27 mouse cellular contexts compared by ENCODE assay signal in genomic region chr5:47820936-47821335, GRCm38 (mm10).
"Had no signal": no experiment of that assay in that cellular context is flagged by ENCODE, and none has a peak within 500 bp of the region (broad histone marks: within the 10 kb centered on the region; RNA-seq: fewer than 3 reads in every experiment).

No protein-coding gene starts in this region.

- H3K27me3 ChIP-seq: heart, embryonic 13.5 days; heart, embryonic 15.5 days; hindbrain, embryonic 13.5 days; hindbrain, embryonic 15.5 days; kidney, embryonic 15.5 days; limb, embryonic 13.5 days; limb, embryonic 15.5 days; liver, embryonic 12.5 days had no signal

- ATAC-seq: hindbrain, postnatal 0 days; intestine, embryonic 16.5 days; liver, embryonic 12.5 days had no signal

- H3K27ac ChIP-seq: heart, adult 2 months; heart, embryonic 13.5 days; heart, embryonic 15.5 days; hindbrain, embryonic 13.5 days; hindbrain, embryonic 15.5 days; hindbrain, postnatal 0 days; kidney, embryonic 15.5 days; limb, embryonic 13.5 days; limb, embryonic 15.5 days; liver, embryonic 12.5 days; liver, embryonic 14.5 days had no signal

- H3K4me1 ChIP-seq: heart, embryonic 13.5 days; heart, embryonic 15.5 days; hindbrain, embryonic 13.5 days; hindbrain, embryonic 15.5 days; kidney, embryonic 15.5 days; limb, embryonic 13.5 days; limb, embryonic 15.5 days; liver, embryonic 12.5 days had no signal

- H3K4me3 ChIP-seq: heart, adult 2 months; heart, embryonic 13.5 days; heart, embryonic 15.5 days; hindbrain, embryonic 13.5 days; hindbrain, embryonic 15.5 days; kidney, embryonic 15.5 days; limb, embryonic 13.5 days; limb, embryonic 15.5 days; liver, embryonic 12.5 days had no signal

- H3K36me3 ChIP-seq: heart, embryonic 13.5 days; heart, embryonic 15.5 days; hindbrain, embryonic 13.5 days; hindbrain, embryonic 15.5 days; kidney, embryonic 15.5 days; limb, embryonic 13.5 days; limb, embryonic 15.5 days; liver, embryonic 12.5 days had no signal

- H3K4me2 ChIP-seq: heart, embryonic 11.5 days; heart, embryonic 13.5 days; heart, embryonic 15.5 days; hindbrain, embryonic 13.5 days; hindbrain, embryonic 15.5 days; kidney, embryonic 15.5 days; limb, embryonic 13.5 days; limb, embryonic 15.5 days; liver, embryonic 12.5 days had no signal

- H3K9me3 ChIP-seq: heart, embryonic 13.5 days; heart, embryonic 15.5 days; hindbrain, embryonic 13.5 days; hindbrain, embryonic 15.5 days; kidney, embryonic 15.5 days; limb, embryonic 13.5 days; limb, embryonic 15.5 days; liver, embryonic 12.5 days had no signal

- H3K9ac ChIP-seq: heart, embryonic 13.5 days; heart, embryonic 15.5 days; hindbrain, embryonic 13.5 days; hindbrain, embryonic 15.5 days; kidney, embryonic 15.5 days; limb, embryonic 13.5 days; limb, embryonic 15.5 days; liver, embryonic 12.5 days; liver, embryonic 14.5 days had no signal

- DNase-seq: gastrocnemius, postnatal 14 days; gastrocnemius, postnatal 36 days; heart, adult 11 months; heart, adult 2 months; heart, postnatal 14 days; heart, postnatal 36 days; kidney, adult 11 months; kidney, adult 2 months; kidney, adult 9 months; kidney, postnatal 10 days; kidney, postnatal 25 days; kidney, postnatal 4 days; layer of hippocampus, adult 9-11 months; layer of hippocampus, postnatal 36 days; left cerebral cortex, postnatal 4 days had no signal
